Mouse (Mus musculus) CD4-positive naive resting alpha-beta T cell, adult 76 days (primary cell): ENCODE data around the gene Ptges3l. TPM values are rescaled to one million over a fixed set of nuclear protein-coding genes. Genes with fewer than 3 reads are reported as not detected.

Experiments
- total RNA-seq: library from RNA; stranded (reverse); gene quantifications from one replicate; pipeline ENCODE4 v1.2.4, GENCODE M21; 2023

Gene Ptges3l
- total RNA-seq = 6.8 TPM

DNA sequence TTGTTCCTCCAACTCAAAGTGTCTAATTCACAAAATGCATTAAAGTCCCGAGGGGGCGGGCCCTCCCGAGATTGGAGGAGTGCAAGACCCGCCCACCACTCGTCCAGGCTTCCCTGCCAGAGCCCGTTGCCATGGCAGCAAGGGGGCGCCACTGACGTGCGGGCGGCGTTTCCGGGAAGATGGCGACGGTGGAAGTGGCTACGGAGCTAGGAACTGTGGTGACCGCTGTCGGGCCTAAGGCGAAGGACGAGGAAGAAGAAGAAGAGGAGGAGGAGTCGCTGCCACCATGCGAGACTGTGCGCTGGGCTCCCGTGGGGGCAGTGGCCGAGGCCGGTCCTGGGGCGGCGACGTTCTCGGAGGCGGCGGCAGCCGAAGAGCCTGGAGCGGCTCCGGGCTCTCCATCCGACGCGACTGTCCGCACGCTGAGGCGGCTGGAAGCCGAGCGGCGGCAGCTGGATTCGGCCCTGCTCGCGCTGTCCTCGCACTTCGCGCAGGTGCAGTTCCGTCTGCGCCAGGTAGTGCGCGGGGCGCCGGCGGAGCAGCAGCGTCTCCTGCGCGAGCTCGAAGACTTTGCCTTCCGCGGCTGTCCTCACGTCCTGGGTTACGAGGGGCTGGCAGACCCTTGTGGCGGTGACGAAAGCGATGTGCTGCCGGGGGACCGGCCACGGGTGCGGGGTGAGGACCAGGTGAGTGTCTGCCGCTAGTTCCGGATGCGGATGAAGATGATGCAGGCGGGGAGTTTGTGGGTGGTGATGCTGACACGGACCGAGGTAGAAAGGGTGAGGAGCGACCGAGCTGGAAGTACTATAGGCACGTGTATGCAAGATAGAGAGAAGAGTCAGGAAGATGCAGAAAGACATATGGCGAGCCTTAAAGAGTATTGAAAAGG is at the start of gene Ptges3l, which contains the start of gene Rundc1:
Gene Ptges3l, minus strand, starts transcription at position 409 of the 889 bp plus-strand sequence.
Gene Rundc1, plus strand, starts transcription at position 161 of the 889 bp plus-strand sequence.

DNA sequence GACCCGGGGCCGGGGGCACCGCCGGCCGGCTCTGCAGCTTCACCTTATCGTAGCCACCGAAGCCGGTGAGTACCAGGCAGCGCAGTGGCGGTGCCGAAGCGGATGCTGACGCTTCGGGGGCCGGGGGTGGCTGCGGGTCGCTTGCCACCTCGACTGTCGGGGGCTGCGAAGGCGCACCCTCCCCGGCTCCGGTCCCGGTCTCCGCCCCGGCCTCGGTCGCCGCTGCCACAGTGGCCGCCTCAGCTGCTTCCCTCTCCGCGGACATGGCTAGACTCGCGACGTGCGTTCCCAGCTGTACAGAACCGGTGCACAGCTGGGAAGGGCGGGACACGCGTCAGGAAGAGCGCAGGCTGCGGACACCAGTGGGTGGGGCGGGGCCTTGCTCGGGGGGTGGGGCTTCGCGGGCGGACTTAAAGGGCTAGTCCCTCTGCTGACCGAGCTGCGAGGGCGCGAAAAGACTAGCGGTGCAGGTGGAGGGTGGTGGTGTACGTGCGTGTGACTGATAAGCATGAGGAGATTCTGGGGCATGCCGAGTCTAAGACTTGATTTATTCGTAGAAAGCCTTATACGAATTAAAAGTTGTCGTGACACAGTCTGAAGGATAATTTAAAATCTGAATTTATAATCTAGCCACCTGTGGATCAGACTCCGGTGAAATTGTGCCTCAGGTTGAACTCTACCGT is 40.9 kb upstream of the Ptges3l start, which contains the start of gene Vat1:
Gene Vat1, minus strand, starts transcription at position 362 of the 683 bp plus-strand sequence.

GRCm38 (mm10) chr11:101464211-101465100 is 39.3 kb upstream of the Ptges3l start, which contains the start of gene Rnd2:
TSS of gene Rnd2 (plus strand) at chr11:101464999.

GRCm38 (mm10) chr11:101448274-101448746 is 23.2 kb upstream of the Ptges3l start, which contains the start of gene Ifi35:
TSS of gene Ifi35 (plus strand) at chr11:101448407.

GRCm38 (mm10) chr11:101442127-101442693 is 17.1 kb upstream of the Ptges3l start, which contains the start of gene Rpl27:
TSS of gene Rpl27 (plus strand) at chr11:101442298.

DNA sequence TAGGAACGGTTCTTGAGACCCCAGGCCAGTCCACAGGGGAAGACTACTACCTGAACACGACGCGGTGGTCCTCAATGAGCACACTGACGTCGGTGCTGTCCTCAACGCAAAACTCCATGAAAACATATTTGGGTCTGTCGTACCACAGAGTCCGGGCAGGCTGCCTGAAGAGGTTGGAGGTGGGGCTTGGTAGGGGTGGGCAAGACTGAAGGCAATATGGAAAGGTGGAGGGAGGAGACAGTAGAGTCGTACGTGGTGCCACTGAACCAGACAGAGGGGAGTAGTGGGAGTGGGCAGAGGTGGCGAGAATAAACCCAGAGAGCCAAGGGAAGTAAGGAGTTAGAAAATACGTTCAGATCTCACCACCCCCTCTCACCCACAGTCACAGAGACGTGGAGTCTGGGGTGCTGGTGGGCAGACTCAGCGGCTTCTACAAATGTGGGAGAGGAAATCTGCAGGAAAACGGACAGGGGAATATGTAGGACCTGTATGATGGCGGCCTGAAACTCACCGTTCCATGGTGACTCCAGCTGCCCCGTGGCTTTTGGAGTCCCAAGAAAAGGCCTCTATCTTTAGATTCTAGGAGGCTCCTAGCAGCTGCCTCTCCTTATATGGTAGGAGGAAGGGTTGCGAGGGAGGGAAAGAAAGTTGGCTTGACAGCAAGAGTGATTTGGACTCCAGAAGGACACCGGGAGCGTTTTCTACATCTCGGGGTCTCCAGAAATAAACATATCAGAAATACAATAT is 855 bp downstream of the Ptges3l start, which contains the start of gene Gm27029:
Gene Gm27029, minus strand, starts transcription at position 692 of the 747 bp plus-strand sequence.

DNA sequence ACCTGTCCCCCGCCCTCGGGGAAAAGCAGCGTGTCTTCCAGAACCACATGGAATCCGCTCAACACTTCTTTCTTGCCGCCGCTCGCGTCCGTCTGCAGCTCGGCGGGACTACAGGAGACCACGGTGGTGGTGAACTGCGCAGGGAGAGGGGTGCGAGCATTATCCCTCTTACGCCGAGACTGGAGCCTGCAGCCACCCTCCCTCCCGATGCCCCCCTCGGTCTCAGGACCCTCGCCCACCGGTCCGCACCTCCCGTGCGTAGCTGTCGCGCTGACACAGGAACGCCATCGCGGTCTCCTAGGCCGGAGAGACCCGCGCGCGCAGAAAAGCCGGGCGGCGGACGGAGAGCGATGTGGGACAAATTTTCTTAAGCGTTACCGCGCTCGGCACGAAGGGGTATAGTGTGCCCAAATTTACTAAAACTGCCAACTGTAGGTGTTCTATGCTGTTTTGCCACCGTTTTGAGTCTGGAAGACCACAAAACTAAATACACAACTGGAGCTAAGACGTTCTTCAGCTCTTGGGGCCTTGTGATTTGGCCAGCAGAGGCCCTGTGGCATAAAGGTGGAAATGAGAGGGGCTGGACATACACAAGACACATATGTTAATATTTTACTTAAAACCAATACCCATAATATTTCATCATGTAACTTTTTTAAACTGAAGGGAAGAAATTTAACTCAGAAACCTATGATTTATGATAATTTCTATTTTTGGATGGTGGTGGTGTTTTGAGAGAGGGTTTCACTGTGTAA is 7.9 kb downstream of the Ptges3l start, which contains the start of gene Aarsd1:
Gene Aarsd1, minus strand, starts transcription at position 515 of the 755 bp plus-strand sequence.

Other genes starting within 250 kb of the Ptges3l start
- not detected for gene Ccr10, start 249.9 kb downstream of the Ptges3l start, total RNA-seq
- 72.5 TPM for gene Ezh1, start 198.9 kb downstream of the Ptges3l start, total RNA-seq
- not detected for gene Ramp2, start 179.3 kb downstream of the Ptges3l start, total RNA-seq
- gene Vps25, start 171.6 kb downstream of the Ptges3l start, total RNA-seq = 73.4 TPM
- 1.8 TPM for gene Wnk4, start 164.8 kb downstream of the Ptges3l start, total RNA-seq
- not detected for gene Cntd1, start 146.3 kb downstream of the Ptges3l start, total RNA-seq
- gene Coa3, start 146.2 kb downstream of the Ptges3l start, total RNA-seq = 21.3 TPM
- gene Becn1, start 123.0 kb downstream of the Ptges3l start, total RNA-seq = 178 TPM
- 124 TPM for gene Psme3, start 109.1 kb downstream of the Ptges3l start, total RNA-seq
- 17.0 TPM for gene Aoc2, start 100.3 kb downstream of the Ptges3l start, total RNA-seq
- gene Aoc3, start 94.7 kb downstream of the Ptges3l start, total RNA-seq = 1.00 TPM
- gene G6pc, start 57.8 kb downstream of the Ptges3l start, total RNA-seq = not detected
- gene Aarsd1, start 7.7 kb downstream of the Ptges3l start, total RNA-seq = 22.1 TPM
- 2.1 TPM for gene Gm27029, start 537 bp downstream of the Ptges3l start, total RNA-seq
- gene Rundc1, start 248 bp downstream of the Ptges3l start, total RNA-seq = 23.7 TPM
- 104 TPM for gene Rpl27, start 17.0 kb upstream of the Ptges3l start, total RNA-seq
- gene Ifi35, start 23.1 kb upstream of the Ptges3l start, total RNA-seq = 55.9 TPM
- 0.56 TPM for gene Rnd2, start 39.7 kb upstream of the Ptges3l start, total RNA-seq
- 5.3 TPM for gene Vat1, start 40.9 kb upstream of the Ptges3l start, total RNA-seq
- gene Brca1, start 126.6 kb upstream of the Ptges3l start, total RNA-seq = 3.3 TPM
- gene Nbr1, start 126.8 kb upstream of the Ptges3l start, total RNA-seq = 171 TPM
- 4.0 TPM for gene Tmem106a, start 156.9 kb upstream of the Ptges3l start, total RNA-seq
- gene Gm11634, start 173.9 kb upstream of the Ptges3l start, total RNA-seq = not detected
- 26.4 TPM for gene Rdm1, start 201.9 kb upstream of the Ptges3l start, total RNA-seq
- gene Arl4d, start 240.2 kb upstream of the Ptges3l start, total RNA-seq = 4.3 TPM